Mouse (Mus musculus): ENCODE results near the gene Tmem41a. TPM values are rescaled to one million over a fixed set of nuclear protein-coding genes. Genes with fewer than 3 reads are reported as not detected.

Gene Tmem41a
- polyA plus RNA-seq, 1 experiment from 2014 or later: 23.8 TPM

GRCm38 (mm10) chr16:21906902-21907301, 40.5 kb downstream of the Tmem41a start:
- DNase-seq (ENCODE audit: low spot score) (no peak), ATAC-seq (replicated peaks; ENCODE audit: low FRiP score, low read depth) (no peak)
- Histone ChIP-seq H3K9me3 (replicated peaks; ENCODE audit: low read length) (no peaks in the 10 kb centered on the region), H3K4me1 (replicated peaks; ENCODE audit: insufficient read depth, low read length) (no peaks in the 10 kb centered on the region), H3K27me3 (ENCODE audit: insufficient read depth, low read length) (no peaks in the 10 kb centered on the region), H3K27ac (no peak overlapping the region), H3K4me3 (replicated peaks; ENCODE audit: low read depth, low read length) (no peak overlapping the region), H3K9ac (ENCODE audit: low read depth, low read length) (no peak overlapping the region), H3K4me2 (ENCODE audit: low read length) (no peak overlapping the region), H3K36me3 (ENCODE audit: insufficient read depth, low read length) (no peaks in the 10 kb centered on the region)
- 93% methylated on average over 6 of the region's 6 CpGs for WGBS
- no peak for TF ChIP-seq CTCF (IDR thresholded peaks at IDR 0.05; ENCODE audit: low read depth)

- Histone ChIP-seq H3K9me3 (replicated peaks; ENCODE audit: low read length) (no peaks in the 10 kb centered on the region), H3K9ac (ENCODE audit: low read depth, low read length) (no peak overlapping the region), H3K36me3 (ENCODE audit: insufficient read depth, low read length) (no peaks in the 10 kb centered on the region), H3K4me3 (replicated peaks; ENCODE audit: low read depth, low read length) (no peak overlapping the region), H3K4me2 (ENCODE audit: low read length) (no peak overlapping the region), H3K27me3 (ENCODE audit: insufficient read depth, low read length) (no peaks in the 10 kb centered on the region), H3K4me1 (replicated peaks; ENCODE audit: insufficient read depth, low read length) (no peaks in the 10 kb centered on the region), H3K27ac (no peak overlapping the region)
- no peak for TF ChIP-seq CTCF (IDR thresholded peaks at IDR 0.05; ENCODE audit: low read depth)
- 89% methylated on average over 7 of the region's 7 CpGs for WGBS
- no peak for ATAC-seq (replicated peaks; ENCODE audit: low FRiP score, low read depth)
- no peak for DNase-seq (ENCODE audit: low spot score)
Observed at GRCm38 (mm10) chr16:21905996-21906395, 41.4 kb downstream of the Tmem41a start.

- Histone ChIP-seq H3K9me3 (replicated peaks; ENCODE audit: low read length) (no peaks in the 10 kb centered on the region), H3K4me3 (replicated peaks; ENCODE audit: low read depth, low read length) (no peak overlapping the region), H3K9ac (ENCODE audit: low read depth, low read length) (no peak overlapping the region), H3K4me1 (replicated peaks; ENCODE audit: insufficient read depth, low read length) (no peaks in the 10 kb centered on the region), H3K27ac (no peak overlapping the region), H3K36me3 (ENCODE audit: insufficient read depth, low read length) (no peaks in the 10 kb centered on the region), H3K4me2 (ENCODE audit: low read length) (no peak overlapping the region), H3K27me3 (ENCODE audit: insufficient read depth, low read length) (no peaks in the 10 kb centered on the region)
- ATAC-seq (replicated peaks; ENCODE audit: low FRiP score, low read depth): no peak
- no peak for DNase-seq (ENCODE audit: low spot score)
- no peak for TF ChIP-seq CTCF (IDR thresholded peaks at IDR 0.05; ENCODE audit: low read depth)
- WGBS: 80% methylated on average over 10 of the region's 10 CpGs
Observed at GRCm38 (mm10) chr16:21904636-21905035, 42.7 kb downstream of the Tmem41a start.

GRCm38 (mm10) chr16:21901286-21901685, 46.1 kb downstream of the Tmem41a start:
- Histone ChIP-seq H3K4me1 (replicated peaks; ENCODE audit: insufficient read depth, low read length) (no peaks in the 10 kb centered on the region), H3K27ac (no peak overlapping the region), H3K9me3 (replicated peaks; ENCODE audit: low read length) (no peaks in the 10 kb centered on the region), H3K4me2 (ENCODE audit: low read length) (no peak overlapping the region), H3K27me3 (ENCODE audit: insufficient read depth, low read length) (no peaks in the 10 kb centered on the region), H3K4me3 (replicated peaks; ENCODE audit: low read depth, low read length) (no peak overlapping the region), H3K36me3 (ENCODE audit: insufficient read depth, low read length) (no peaks in the 10 kb centered on the region), H3K9ac (ENCODE audit: low read depth, low read length) (no peak overlapping the region)
- DNase-seq (ENCODE audit: low spot score) (no peak), ATAC-seq (replicated peaks; ENCODE audit: low FRiP score, low read depth) (no peak)
- 69% methylated on average over 5 of the region's 5 CpGs for WGBS
- TF ChIP-seq CTCF (IDR thresholded peaks at IDR 0.05; ENCODE audit: low read depth): no peak

- WGBS: 89% methylated on average over 6 of the region's 6 CpGs
Observed at GRCm38 (mm10) chr16:21893890-21894289, 53.5 kb downstream of the Tmem41a start.

GRCm38 (mm10) chr16:21887601-21888000, 59.8 kb downstream of the Tmem41a start:
- no peak overlapping the region for H3K4me2 ChIP-seq (ENCODE audit: low read length)
- ATAC-seq (replicated peaks; ENCODE audit: low FRiP score, low read depth) (no peak), DNase-seq (ENCODE audit: low spot score) (no peak)
- H3K36me3 ChIP-seq (ENCODE audit: insufficient read depth, low read length): no peaks in the 10 kb centered on the region
- H3K4me1 ChIP-seq (replicated peaks; ENCODE audit: insufficient read depth, low read length): no peaks in the 10 kb centered on the region
- WGBS: 92% methylated on average over 2 of the region's 2 CpGs
- no peak overlapping the region for H3K9ac ChIP-seq (ENCODE audit: low read depth, low read length)
- TF ChIP-seq CTCF (IDR thresholded peaks at IDR 0.05; ENCODE audit: low read depth): no peak
- no peak overlapping the region for H3K27ac ChIP-seq
- H3K9me3 ChIP-seq (replicated peaks; ENCODE audit: low read length): no peaks in the 10 kb centered on the region
- H3K27me3 ChIP-seq (ENCODE audit: insufficient read depth, low read length): no peaks in the 10 kb centered on the region
- H3K4me3 ChIP-seq (replicated peaks; ENCODE audit: low read depth, low read length): no peak overlapping the region

More at GRCm38 (mm10) chr16:21893890-21894289, 53.5 kb downstream of the Tmem41a start:
- Histone ChIP-seq H3K27ac (no peak overlapping the region), H3K9ac (ENCODE audit: low read depth, low read length) (no peak overlapping the region), H3K9me3 (replicated peaks; ENCODE audit: low read length) (no peaks in the 10 kb centered on the region), H3K27me3 (ENCODE audit: insufficient read depth, low read length) (no peaks in the 10 kb centered on the region), H3K36me3 (ENCODE audit: insufficient read depth, low read length) (no peaks in the 10 kb centered on the region), H3K4me1 (replicated peaks; ENCODE audit: insufficient read depth, low read length) (no peaks in the 10 kb centered on the region), H3K4me3 (replicated peaks; ENCODE audit: low read depth, low read length) (no peak overlapping the region), H3K4me2 (ENCODE audit: low read length) (no peak overlapping the region)
- ATAC-seq (replicated peaks; ENCODE audit: low FRiP score, low read depth) (no peak), DNase-seq (ENCODE audit: low spot score) (no peak)
- no peak for TF ChIP-seq CTCF (IDR thresholded peaks at IDR 0.05; ENCODE audit: low read depth)

Other genes with a start within 250 kb of the Tmem41a start
- gene Ehhadh, start 159.7 kb downstream of the Tmem41a start, polyA plus RNA-seq (2015; fragmentation: Nextera tagmentation; extraction: Ambion mirVana): 16.5 and 17.8 TPM in 2 replicates
- 0.53 and 0.66 TPM in 2 replicates for gene Map3k13, start 153.2 kb downstream of the Tmem41a start, polyA plus RNA-seq (2015; fragmentation: Nextera tagmentation; extraction: Ambion mirVana)
- 0.99 and 1.0 TPM in 2 replicates for gene Liph, start 48.1 kb upstream of the Tmem41a start, polyA plus RNA-seq (2015; fragmentation: Nextera tagmentation; extraction: Ambion mirVana)
- 22.7 and 25.0 TPM in 2 replicates for gene Senp2, start 61.9 kb upstream of the Tmem41a start, polyA plus RNA-seq (2015; fragmentation: Nextera tagmentation; extraction: Ambion mirVana)
- 34.8 and 35.0 TPM in 2 replicates for gene Igf2bp2, start 215.7 kb upstream of the Tmem41a start, polyA plus RNA-seq (2015; fragmentation: Nextera tagmentation; extraction: Ambion mirVana)

Measured in kidney, postnatal 0 days (tissue).